Mouse (Mus musculus): ENCODE results near the gene Hibadh.

Hibadh gene

GRCm38 (mm10) chr6:52637337-52637736 lies 2.9 kb downstream of the Hibadh start:
- DNase-seq, result no peak

GRCm38 (mm10) chr6:52635395-52635794 lies 4.8 kb downstream of the Hibadh start:
- no peak for DNase-seq

GRCm38 (mm10) chr6:52630625-52631024 lies 9.6 kb downstream of the Hibadh start:
- no peak for DNase-seq

DNA sequence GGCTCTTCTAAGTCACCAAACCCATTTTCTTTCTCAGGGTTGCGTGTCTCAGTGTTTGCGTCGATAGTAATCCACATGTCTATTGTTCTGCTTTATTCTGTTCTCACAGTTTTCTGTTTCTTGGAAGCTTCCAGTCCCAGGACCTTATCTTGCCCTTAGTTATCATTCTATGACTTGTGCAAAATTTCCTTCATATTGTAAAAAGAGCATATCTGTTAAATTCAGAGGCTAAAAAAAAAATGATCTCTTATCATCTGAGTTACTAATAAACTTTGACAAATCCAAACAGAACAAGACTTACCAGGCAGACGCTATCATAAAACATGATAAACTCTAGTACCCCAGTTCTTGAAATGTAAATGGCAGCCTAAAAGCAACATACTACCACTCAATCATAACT lies 11.0 kb downstream of the Hibadh start:
- no peak for DNase-seq

DNA sequence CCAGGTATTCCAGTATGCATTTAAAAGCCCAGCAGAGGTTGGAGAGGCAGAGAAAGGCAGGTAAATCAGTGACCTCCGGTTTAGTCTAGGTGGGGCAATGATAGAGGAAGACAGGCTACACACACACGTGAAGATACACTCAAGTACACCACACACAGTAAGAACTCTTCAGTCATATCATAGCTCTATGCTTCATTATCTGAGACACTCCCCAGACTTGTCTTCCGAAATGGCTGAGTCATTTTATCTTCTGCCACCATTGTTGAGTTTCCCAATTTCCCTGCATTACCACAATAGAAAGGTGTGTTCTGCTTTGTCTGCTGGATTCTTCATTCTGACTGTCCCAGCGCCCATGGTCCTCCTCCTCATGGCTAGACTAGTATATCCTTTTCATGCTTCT lies 13.5 kb downstream of the Hibadh start:
- DNase-seq, result no peak

DNA sequence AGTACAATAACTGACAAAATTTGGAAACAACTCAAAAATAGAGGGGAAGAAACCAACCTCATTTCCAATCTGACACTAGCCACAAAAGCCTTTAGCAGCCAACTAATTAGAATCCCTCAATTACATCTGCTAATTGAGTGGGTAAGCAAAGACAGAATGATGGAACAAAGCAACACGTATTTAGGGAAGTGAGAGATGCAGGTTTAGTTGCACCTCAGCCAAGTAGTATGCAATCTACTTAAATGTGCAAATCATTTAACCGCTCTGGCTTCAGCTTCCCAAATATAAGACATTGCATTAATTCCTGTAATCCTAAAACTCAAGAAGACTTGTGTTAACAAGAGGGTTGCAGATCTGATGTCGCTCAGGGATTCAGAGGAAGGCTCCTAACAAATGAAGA lies 16.4 kb downstream of the Hibadh start:
- DNase-seq, result no peak

DNA sequence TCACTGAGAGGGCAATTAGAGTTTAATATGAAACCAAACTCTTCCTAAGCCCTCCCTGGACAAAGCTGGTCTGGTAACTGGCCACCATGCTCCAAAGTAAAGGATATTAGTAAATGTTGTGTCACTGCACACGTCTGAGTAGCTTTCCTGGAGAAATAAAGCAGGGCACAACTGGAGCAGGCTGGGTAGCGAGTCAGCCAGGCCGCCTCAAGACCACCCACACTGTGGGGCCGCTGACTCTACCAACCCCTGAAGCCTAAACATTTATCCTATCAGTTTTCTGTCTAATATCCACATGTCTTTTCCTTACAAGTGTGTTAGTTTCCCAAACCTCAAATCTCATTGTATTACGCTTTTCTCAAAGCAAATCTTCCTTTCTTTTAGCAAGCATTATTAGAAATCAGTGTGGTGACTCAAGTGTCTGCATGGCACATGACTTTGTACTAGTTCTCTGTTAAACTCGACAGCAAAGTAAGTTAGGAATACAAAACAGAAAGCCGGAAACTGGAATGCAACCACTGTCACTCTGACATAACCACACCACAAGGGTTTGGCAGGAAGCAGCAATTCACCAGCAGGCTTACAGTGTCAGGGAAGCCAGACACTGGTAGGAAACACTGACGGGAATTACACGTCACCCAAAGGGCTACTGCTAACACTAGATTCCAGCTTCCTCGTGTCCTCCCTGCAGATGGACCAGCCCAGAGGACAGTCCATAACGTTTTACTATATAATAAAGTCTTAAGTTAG lies 18.3 kb downstream of the Hibadh start:
- peak; percentile 49 to 51 for DNase-seq

GRCm38 (mm10) chr6:52620090-52620489 lies 20.1 kb downstream of the Hibadh start:
- DNase-seq, result no peak

GRCm38 (mm10) chr6:52609626-52610352 lies 30.4 kb downstream of the Hibadh start:
- DNase-seq, result peak; percentile 53 to 61

DNA sequence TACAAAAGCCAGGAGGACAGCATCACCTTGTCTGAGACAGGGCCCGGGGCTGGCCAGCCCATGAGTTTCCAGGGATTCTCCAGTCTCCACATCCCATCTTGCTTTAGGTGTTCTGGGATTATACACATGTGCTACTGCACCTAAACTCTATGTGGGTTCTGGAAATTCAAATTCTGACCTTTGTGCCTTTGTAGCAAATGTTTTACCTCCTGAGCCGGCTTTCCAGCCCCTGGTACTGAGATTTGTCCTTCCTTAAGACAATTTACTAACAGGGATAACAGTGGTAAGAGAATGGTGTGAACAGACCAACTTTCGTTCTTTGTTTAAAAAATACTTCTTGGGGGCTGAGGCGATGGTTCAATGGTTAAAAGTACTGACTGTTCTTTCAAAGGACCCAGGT lies 32.1 kb downstream of the Hibadh start:
- DNase-seq, result no peak

- peak; percentile 14 to 42 for DNase-seq
Measured at GRCm38 (mm10) chr6:52606746-52607347, 33.3 kb downstream of the Hibadh start.

- no peak for DNase-seq
Measured at GRCm38 (mm10) chr6:52601706-52602642, 38.2 kb downstream of the Hibadh start.

GRCm38 (mm10) chr6:52601117-52601516 lies 39.1 kb downstream of the Hibadh start:
- peak in 1 of 2 experiments; percentile 58 for DNase-seq

DNA sequence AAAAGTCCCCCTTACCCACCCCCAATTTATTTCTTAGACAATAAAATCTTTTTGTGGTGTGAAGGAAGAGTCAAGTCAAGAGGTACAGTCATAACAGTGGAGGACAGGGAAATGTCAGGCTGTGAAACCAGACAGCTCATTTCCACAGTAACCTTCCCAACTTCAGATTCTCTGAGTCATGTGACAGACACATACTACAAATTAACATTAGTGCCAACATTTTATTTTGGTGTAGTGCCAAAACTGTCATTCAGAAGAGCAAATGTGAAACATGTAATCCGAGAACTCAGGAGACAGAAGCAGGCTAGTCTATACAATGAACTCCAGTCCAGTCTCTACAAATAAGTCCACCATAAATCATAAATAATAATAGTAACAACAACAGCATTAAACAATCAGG lies 45.4 kb downstream of the Hibadh start:
- DNase-seq, result no peak

GRCm38 (mm10) chr6:52586564-52586963 lies 53.6 kb downstream of the Hibadh start:
- DNase-seq, result no peak

- peak; percentile 37 to 84 for DNase-seq
Measured at GRCm38 (mm10) chr6:52584383-52584782, 55.8 kb downstream of the Hibadh start.

DNA sequence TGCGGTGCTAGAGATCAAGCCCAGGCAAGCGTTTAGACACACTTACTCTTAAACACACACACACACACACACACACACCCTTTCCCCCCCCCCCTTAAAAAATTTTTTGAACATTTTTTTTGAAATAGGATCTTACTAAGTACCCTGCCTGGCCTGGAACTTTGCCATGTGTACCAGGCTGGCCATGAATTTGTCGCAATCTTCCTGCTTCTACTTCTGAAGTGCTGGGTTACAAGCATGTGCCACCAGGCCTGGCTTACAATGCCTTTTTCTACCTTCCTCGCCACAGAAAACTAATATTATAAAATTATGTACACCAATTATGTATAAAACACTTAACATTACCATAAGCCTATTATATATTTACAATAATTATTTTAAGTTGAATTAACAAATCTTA lies 59.1 kb downstream of the Hibadh start:
- DNase-seq, result peak in 1 of 2 experiments; percentile 41

DNA sequence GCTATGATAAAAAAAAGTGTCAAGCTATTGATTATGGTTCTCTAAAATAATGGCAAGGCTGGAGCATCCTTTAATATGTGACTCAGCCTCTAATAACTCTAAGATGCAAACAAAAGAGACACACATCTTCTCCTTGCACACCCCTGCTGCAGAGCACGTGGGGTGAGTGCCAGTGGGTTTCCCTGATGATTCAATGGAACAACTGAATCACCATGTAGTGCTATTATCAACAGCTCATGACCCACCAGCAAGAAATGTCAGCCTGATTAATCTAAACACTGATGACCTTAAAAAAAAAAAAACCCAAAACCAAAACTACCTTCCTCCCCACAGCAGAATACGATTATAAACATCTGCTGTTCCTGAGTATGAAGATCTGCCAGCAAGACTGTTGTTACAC lies 61.9 kb downstream of the Hibadh start:
- no peak for DNase-seq

DNA sequence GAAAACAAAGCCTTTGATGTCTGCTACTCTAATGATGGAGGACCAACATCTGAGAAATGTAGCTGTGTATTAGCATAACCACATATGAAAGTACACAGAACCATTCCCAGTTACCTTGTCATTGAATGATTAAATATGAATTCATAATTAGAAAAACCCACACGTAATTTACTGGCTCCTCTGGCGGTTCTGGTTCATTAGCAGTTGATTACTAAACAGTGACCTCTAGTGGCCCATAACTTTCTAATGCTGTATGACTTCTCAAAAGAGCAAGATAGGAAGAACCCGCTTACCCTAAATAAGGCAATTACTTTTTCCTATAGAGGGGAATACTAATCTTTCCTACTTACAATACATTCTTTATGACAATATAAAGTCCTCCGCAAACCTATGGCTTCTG lies 62.9 kb downstream of the Hibadh start:
- DNase-seq, result peak in 1 of 2 experiments; percentile 12

- DNase-seq, result no peak
Measured at GRCm38 (mm10) chr6:52568706-52569105, 71.5 kb downstream of the Hibadh start.

DNA sequence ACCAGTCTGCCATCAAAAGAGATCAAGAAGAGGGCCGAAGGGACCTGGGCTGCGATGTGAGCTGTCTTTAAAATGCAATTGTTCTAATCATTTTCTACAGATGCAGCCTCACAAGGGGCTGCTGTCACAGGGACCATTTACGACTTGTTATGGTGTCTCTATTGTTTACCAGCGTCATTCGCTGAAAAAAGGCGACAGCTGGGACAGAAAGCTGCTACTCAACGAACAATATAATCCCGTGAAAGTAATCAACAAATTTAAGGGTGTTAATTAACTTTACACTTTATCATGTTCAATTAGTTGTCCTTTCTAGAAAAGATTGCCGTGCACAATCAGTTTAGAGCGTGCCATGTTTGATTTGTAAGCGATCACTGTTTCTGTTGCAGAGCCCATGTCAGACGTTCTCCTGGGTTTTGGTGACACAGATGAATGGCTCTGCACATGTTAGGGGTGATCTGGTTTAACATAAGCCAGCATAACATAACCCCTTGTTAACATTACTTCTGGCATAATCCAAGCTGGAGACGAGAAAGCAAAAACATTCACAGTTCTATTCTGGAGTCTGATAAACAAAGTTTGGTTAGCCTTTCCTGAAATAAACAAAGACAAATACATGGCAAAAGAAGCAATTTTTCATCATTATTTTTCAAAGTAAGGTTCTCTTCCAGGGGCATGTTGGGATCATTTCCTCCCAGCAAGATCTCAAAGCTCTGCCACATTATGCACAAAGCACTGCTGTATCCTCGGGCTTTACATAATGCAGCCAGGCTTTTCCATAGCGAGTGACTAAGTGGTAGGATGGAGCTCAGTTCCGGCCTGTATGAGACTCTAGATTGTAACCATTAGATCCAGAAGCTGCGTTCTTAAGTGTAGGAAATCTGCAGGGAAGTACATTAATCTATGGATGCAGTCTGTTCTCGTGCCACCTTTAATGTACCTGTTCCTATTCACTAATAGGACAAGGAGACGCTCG lies 72.6 kb downstream of the Hibadh start:
- no peak for DNase-seq

DNA sequence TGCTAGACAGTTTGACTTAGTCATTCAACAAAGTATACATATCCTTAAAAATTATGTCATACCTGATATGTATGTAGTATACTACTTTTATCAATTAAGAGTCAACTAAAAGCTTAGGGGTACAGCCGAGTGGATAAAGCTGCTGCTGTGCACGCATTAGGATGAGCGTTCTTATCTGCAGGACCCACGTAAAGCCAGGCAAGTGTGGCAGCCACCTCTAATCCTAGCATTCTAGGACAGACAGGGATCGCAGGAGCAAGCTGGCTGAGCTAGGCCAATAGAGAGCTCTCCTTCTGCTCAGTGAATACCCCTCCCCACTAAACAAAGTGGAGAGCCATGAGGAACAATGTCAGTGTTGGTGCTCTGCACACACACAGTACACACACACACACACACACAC lies 75.0 kb downstream of the Hibadh start:
- no peak for DNase-seq

All from lung, postnatal 4 days (tissue).